Mouse (Mus musculus) cortical plate, adult 2 months (tissue): ENCODE data around the gene Mreg.

Experiments used
- CTCF ChIP-seq: fragments of 200-500 bp; IDR thresholded peaks from 2 replicates; pipeline ENCODE4 v1.5.1; 2011; ENCODE audit warnings: mild to moderate bottlenecking, control low read depth, low read length; ENCODE audit not compliant: insufficient read depth; ENCODE audit errors: extremely low read depth
- POLR2A ChIP-seq: fragments of 200-500 bp; IDR thresholded peaks from 2 replicates; pipeline ENCODE4 v1.6.1; 2011; ENCODE audit warnings: mild to moderate bottlenecking, low read length, control low read depth; ENCODE audit not compliant: insufficient read depth; ENCODE audit errors: extremely low read depth

DNA sequence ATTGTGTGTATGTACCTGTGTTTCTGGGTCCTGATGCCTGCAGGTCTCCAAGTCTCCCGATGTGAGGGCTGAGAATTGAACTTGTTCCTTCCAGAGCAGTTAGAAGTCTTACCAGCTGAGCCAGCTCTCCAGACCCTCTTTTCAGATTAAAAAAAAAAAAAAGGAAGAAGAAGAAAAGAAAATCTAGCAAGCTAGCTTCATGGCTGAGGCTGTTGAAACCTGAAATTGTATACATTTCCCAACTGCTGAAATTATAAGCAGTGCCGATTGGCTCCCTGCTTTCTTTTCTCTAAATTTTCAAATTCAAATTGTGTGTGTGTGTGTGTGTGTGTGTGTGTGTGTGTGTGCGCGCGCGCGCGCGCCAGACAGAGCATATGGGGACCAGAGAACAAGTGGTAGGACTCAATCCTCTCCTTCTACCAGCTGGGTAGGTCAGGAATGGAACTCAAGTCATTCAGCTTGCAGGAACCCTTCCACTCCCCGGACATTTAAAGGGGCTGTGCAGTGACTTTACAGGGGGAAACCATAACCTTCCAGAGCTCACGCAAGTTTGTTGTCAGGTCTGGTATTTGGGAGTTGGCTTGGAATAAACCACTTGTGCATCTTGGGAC is 41.9 kb upstream of the Mreg start:
- TF ChIP-seq CTCF (no peak), POLR2A (no peak)
